In the genomic region with DNA sequence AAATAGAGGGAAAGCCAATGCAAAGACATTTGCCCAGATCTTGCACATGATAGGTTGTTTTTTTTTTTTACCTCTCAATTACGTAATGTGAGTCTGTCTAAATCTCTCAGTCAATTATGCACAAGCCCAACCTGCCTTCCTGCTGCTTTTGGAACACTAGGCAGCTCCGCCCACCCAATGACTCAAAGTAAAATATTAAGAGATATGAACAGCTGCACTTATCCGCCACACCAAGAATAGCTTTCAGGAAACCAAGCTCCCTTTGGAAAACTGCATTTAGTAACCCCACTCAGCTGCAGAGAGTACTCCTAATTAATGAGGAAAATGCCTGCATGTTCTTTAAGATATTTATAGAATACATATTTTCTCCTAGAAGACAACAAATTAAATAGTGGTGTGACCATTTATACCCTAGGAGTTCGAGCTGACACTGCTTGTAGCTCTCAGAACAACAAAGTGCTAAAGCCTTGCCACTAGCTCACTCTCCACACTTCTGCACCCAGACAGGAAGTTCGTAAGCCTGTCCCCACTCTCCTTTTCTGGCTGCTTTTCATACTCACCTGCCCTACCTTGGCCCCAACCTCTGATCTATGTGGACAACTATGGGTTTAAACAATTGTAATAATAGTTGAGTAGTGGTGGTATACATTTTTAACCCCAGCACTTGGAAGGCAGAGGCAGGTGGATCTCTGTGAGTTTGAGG, we compare ENCODE assay signal across 9 mouse cellular contexts. TPM values are rescaled to one million over a fixed set of nuclear protein-coding genes. Genes with fewer than 3 reads are reported as not detected.
DNase-seq lines count a peak whose midpoint lies in the region; ATAC-seq and TF ChIP-seq lines count a peak whose summit lies in the region.
"Had no signal": no experiment of that assay in that cellular context is flagged by ENCODE, and none has a peak within 500 bp of the region (broad histone marks: within the 10 kb centered on the region; RNA-seq: fewer than 3 reads in every experiment).

No protein-coding gene starts in this region.

- peak overlapping the region; percentile 90 for H3K27ac ChIP-seq in gastrocnemius, adult 2 months
- peak overlapping the region; percentile 78; the same call in 1 of the 2 replicates for H3K27ac ChIP-seq in cortical plate, adult 2 months (ENCODE audit: insufficient read depth, low read length)
- H3K27ac ChIP-seq in lung, embryonic 16.5 days (ENCODE audit: low read length) = peak overlapping the region; percentile 45; the same call in 1 of the 2 replicates

- H3K4me2 ChIP-seq in lung, embryonic 16.5 days (ENCODE audit: low read depth, low read length) = no peak overlapping the region

- peak overlapping the region; percentile 38 for H3K4me3 ChIP-seq in gastrocnemius, adult 2 months
- no peak overlapping the region for H3K4me3 ChIP-seq in cortical plate, adult 2 months (ENCODE audit: insufficient read depth, low read length)
- no peak overlapping the region for H3K4me3 ChIP-seq in lung, embryonic 16.5 days (ENCODE audit: low read length)

- peak; percentile 76 for DNase-seq in gastrocnemius, adult 2 months
- no peak for DNase-seq in gastrocnemius, postnatal 36 days
- DNase-seq in urinary bladder, postnatal 10 days (ENCODE audit: low spot score) = no peak
- no peak for DNase-seq in adrenal gland, adult 8-10 months
- no peak for DNase-seq in urinary bladder, adult 2 months (ENCODE audit: low spot score)

- no peak overlapping the region for H3K9ac ChIP-seq in lung, embryonic 16.5 days (ENCODE audit: low read length)

- H3K27me3 ChIP-seq in lung, embryonic 16.5 days (ENCODE audit: control insufficient read depth, insufficient read depth, low read depth, low read length) = no peaks in the 10 kb centered on the region
- H3K27me3 ChIP-seq: CH12.LX had no signal

- 45% methylated on average over 5 of the region's 5 CpGs for WGBS in lung, embryonic 16.5 days

- ATAC-seq in inflammation-experienced regulatory T-cells, adult 6 months = peak; percentile 52
- no peak for ATAC-seq in lung, embryonic 16.5 days (ENCODE audit: low read depth)

- no peak for TF ChIP-seq POLR2A in cortical plate, adult 2 months (IDR thresholded peaks at IDR 0.05; ENCODE audit: extremely low read depth, insufficient read depth, low read length)

- intact Hi-C loops in gastrocnemius, adult 2 months (cut with DNase I) = loop anchor here (5.0 kb wide), 1 partner anchor 60 kb away; no protein-coding TSS in a partner anchor
- intact Hi-C loops in gastrocnemius, postnatal 36 days (cut with DNase I) = no loop called here

- peaks cover 17% of the 10 kb centered on the region for H3K4me1 ChIP-seq in cortical plate, adult 2 months (ENCODE audit: control insufficient read depth, insufficient read depth, low read length)
- H3K4me1 ChIP-seq in lung, embryonic 16.5 days (replicated peaks; ENCODE audit: control insufficient read depth, insufficient read depth, low read length) = peaks cover 48% of the 10 kb centered on the region

- H3K9me3 ChIP-seq in lung, embryonic 16.5 days (ENCODE audit: control insufficient read depth, low read length) = no peaks in the 10 kb centered on the region

- TF ChIP-seq CTCF in gastrocnemius, adult 2 months (IDR thresholded peaks at IDR 0.05) = no peak
- TF ChIP-seq CTCF in cortical plate, adult 2 months (IDR thresholded peaks at IDR 0.05; ENCODE audit: extremely low read depth, insufficient read depth, low read length) = no peak

- H3K36me3 ChIP-seq in lung, embryonic 16.5 days (ENCODE audit: control insufficient read depth, insufficient read depth, low read length) = no peaks in the 10 kb centered on the region

RNA-seq across cellular contexts. Expression of a gene that starts 25.2 kb away (rescaled TPM):
- 10 to 100 TPM; 54.4 to 55.9 TPM for total RNA-seq in gastrocnemius, adult 2 months (2021)
- total RNA-seq in gastrocnemius, postnatal 36 days (2021) = 10 to 100 TPM; 48.3 to 52.2 TPM
- polyA plus RNA-seq in cortical plate, adult 2 months (2012; rRNA removed) = 22.2 and 22.4 TPM in 2 replicates
- 1 to 10 TPM; 2.5 to 5.0 (median 2.9) TPM for polyA plus RNA-seq in inflammation-experienced regulatory T-cells, adult 6 months (2017; shearing (Covaris generic))
- 22.2 and 23.1 TPM in 2 replicates for polyA plus RNA-seq in lung, embryonic 16.5 days (2015; fragmentation: Nextera tagmentation; extraction: Ambion mirVana)
- 10 to 100 TPM; 14.7 to 37.5 (median 18.3) TPM for total RNA-seq in adrenal gland, adult 8-10 months (2022)
- 43.8 and 46.6 TPM in 2 replicates for polyA plus RNA-seq in urinary bladder, adult 2 months (2012; rRNA removed)

RNA-seq across cellular contexts. Expression of a gene that starts 56.7 kb away (rescaled TPM):
- total RNA-seq in gastrocnemius, adult 2 months (2021) = 10 to 100 TPM in 1 of 2 experiments, 1 to 10 TPM in 1; 9.0 to 11.2 TPM
- 1 to 10 TPM; 7.4 to 8.5 TPM for total RNA-seq in gastrocnemius, postnatal 36 days (2021)
- polyA plus RNA-seq in cortical plate, adult 2 months (2012; rRNA removed) = 19.4 and 19.5 TPM in 2 replicates
- polyA plus RNA-seq in inflammation-experienced regulatory T-cells, adult 6 months (2017; shearing (Covaris generic)) = 10 to 100 TPM; 12.6 to 16.6 (median 14.3) TPM
- polyA plus RNA-seq in lung, embryonic 16.5 days (2015; fragmentation: Nextera tagmentation; extraction: Ambion mirVana) = 17.1 and 19.6 TPM in 2 replicates
- total RNA-seq in adrenal gland, adult 8-10 months (2022) = 10 to 100 TPM; 17.0 to 21.5 (median 19.6) TPM
- polyA plus RNA-seq in urinary bladder, adult 2 months (2012; rRNA removed) = 11.5 and 12.0 TPM in 2 replicates
